ENCODE assay signal across 8 mouse cellular contexts in the genomic region with DNA sequence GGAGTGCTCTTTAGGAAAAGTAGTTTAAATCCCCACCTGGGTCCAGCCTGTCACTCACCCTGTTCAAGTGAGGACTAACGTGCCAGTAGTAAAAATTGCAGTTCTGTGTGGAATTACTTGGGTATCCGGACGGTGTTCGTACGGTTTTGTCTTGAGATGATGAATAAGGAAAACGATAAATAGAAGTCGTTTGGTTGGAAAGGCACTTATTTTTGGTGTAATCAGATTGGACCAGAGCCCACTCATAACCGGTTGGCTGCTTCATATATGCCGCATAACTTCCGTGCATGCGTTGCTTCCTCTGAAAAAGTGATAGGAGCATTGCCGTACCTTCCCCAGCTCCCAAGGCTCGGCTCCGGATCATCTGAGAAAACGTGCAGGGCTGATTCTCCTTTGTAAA. TPM values are rescaled to one million over a fixed set of nuclear protein-coding genes. Genes with fewer than 3 reads are reported as not detected.
DNase-seq lines count a peak whose midpoint lies in the region; ATAC-seq and TF ChIP-seq lines count a peak whose summit lies in the region.

No protein-coding gene starts in this region.

- H3K27ac ChIP-seq in heart, embryonic 13.5 days (replicated peaks): peak overlapping the region; percentile 94
- no peak overlapping the region; the same call in 1 of the 2 replicates for H3K27ac ChIP-seq in forebrain, embryonic 13.5 days
- no peak overlapping the region for H3K27ac ChIP-seq in olfactory bulb, adult 2 months (ENCODE audit: insufficient read depth, low read depth, low read length)

- intact Hi-C loops in heart, postnatal 10 days (cut with DNase I): loop anchor here (5.0 kb wide), 1 partner anchor 51 kb away; the partner anchor contains the start of genes Dis3 and Pibf1

- ATAC-seq in heart, embryonic 13.5 days (ENCODE audit: extremely low read depth, insufficient number of reproducible peaks, low FRiP score, low TSS enrichment): no peak
- ATAC-seq in forebrain, embryonic 13.5 days: peak; percentile 44; the same call in 1 of the 2 replicates

- no peak for TF ChIP-seq CTCF in olfactory bulb, adult 2 months (IDR thresholded peaks at IDR 0.05; ENCODE audit: insufficient read depth, low read depth, low read length)

- H3K36me3 ChIP-seq in heart, embryonic 13.5 days: peaks cover 22% of the 10 kb centered on the region
- H3K36me3 ChIP-seq in forebrain, embryonic 13.5 days (ENCODE audit: poor library complexity, severe bottlenecking): peaks cover 3% of the 10 kb centered on the region; the same call in 1 of the 2 replicates

- H3K4me3 ChIP-seq in heart, embryonic 13.5 days: peak overlapping the region; percentile 97
- peak overlapping the region; percentile 99 for H3K4me3 ChIP-seq in forebrain, embryonic 13.5 days
- H3K4me3 ChIP-seq in olfactory bulb, adult 2 months (ENCODE audit: insufficient read depth, low read depth, low read length): peak overlapping the region; percentile 78

- DNase-seq in heart, postnatal 10 days: no peak
- DNase-seq in MEL-GATA-1-ER (ENCODE audit: extremely low read depth, low read depth) (peak; percentile 76), liver (peak; percentile 50)
- no peak for DNase-seq in retina, postnatal 1 day
- no peak for DNase-seq in cerebellum, adult 11 months

- under 1% methylated on average over 15 of the region's 15 CpGs for WGBS in heart, embryonic 13.5 days
- 1% methylated on average over 15 of the region's 15 CpGs for WGBS in forebrain, embryonic 13.5 days
- under 1% methylated on average over 15 of the region's 15 CpGs for WGBS in olfactory bulb, adult 2 months

- TF ChIP-seq POLR2A in olfactory bulb, adult 2 months (IDR thresholded peaks at IDR 0.05; ENCODE audit: insufficient read depth, low read depth, low read length): no peak

- H3K9ac ChIP-seq in heart, embryonic 13.5 days: peak overlapping the region; percentile 88
- peak overlapping the region; percentile 96 for H3K9ac ChIP-seq in forebrain, embryonic 13.5 days

- peaks cover 49% of the 10 kb centered on the region for H3K4me1 ChIP-seq in heart, embryonic 13.5 days
- H3K4me1 ChIP-seq in forebrain, embryonic 13.5 days: peaks cover 30% of the 10 kb centered on the region
- H3K4me1 ChIP-seq in olfactory bulb, adult 2 months (ENCODE audit: control insufficient read depth, insufficient read depth, low read length): peaks cover 10% of the 10 kb centered on the region

- peak overlapping the region; percentile 84 for H3K4me2 ChIP-seq in heart, embryonic 13.5 days
- peak overlapping the region; percentile 78 for H3K4me2 ChIP-seq in forebrain, embryonic 13.5 days

- no peaks in the 10 kb centered on the region for H3K9me3 ChIP-seq in heart, embryonic 13.5 days
- no peaks in the 10 kb centered on the region for H3K9me3 ChIP-seq in forebrain, embryonic 13.5 days (replicated peaks)

- H3K27me3 ChIP-seq in heart, embryonic 13.5 days (replicated peaks): no peaks in the 10 kb centered on the region
- H3K27me3 ChIP-seq in forebrain, embryonic 13.5 days: no peaks in the 10 kb centered on the region

RNA-seq across cellular contexts. Expression of gene Bora, which starts 0.8 kb away (rescaled TPM):
- 40.9 and 44.2 TPM in 2 replicates for polyA plus RNA-seq in heart, embryonic 13.5 days (2015; fragmentation: Nextera tagmentation; extraction: Ambion mirVana)
- 1 to 10 TPM; 5.3 to 7.1 TPM for total RNA-seq in heart, postnatal 10 days (2021)
- 48.2 and 50.4 TPM in 2 replicates for polyA plus RNA-seq in forebrain, embryonic 13.5 days (2015; fragmentation: Nextera tagmentation; extraction: Ambion mirVana)
- polyA plus RNA-seq in olfactory bulb, adult 2 months (2012; ENCODE audit: insufficient read depth, insufficient read length, low replicate concordance, missing spikeins): not detected in 2 replicates

RNA-seq across cellular contexts. Expression of gene Mzt1, which starts 0.8 kb away (rescaled TPM):
- 78.5 and 85.0 TPM in 2 replicates for polyA plus RNA-seq in heart, embryonic 13.5 days (2015; fragmentation: Nextera tagmentation; extraction: Ambion mirVana)
- 10 to 100 TPM; 35.6 to 44.1 TPM for total RNA-seq in heart, postnatal 10 days (2021)
- polyA plus RNA-seq in forebrain, embryonic 13.5 days (2015; fragmentation: Nextera tagmentation; extraction: Ambion mirVana): 131 and 146 TPM in 2 replicates
- not detected in 2 replicates for polyA plus RNA-seq in olfactory bulb, adult 2 months (2012; ENCODE audit: insufficient read depth, insufficient read length, low replicate concordance, missing spikeins)

RNA-seq across cellular contexts. Expression of gene Pibf1, which starts 52.4 kb away (rescaled TPM):
- polyA plus RNA-seq in heart, embryonic 13.5 days (2015; fragmentation: Nextera tagmentation; extraction: Ambion mirVana): 12.9 and 13.3 TPM in 2 replicates
- 1 to 10 TPM; 7.7 to 9.2 TPM for total RNA-seq in heart, postnatal 10 days (2021)
- 21.2 and 21.6 TPM in 2 replicates for polyA plus RNA-seq in forebrain, embryonic 13.5 days (2015; fragmentation: Nextera tagmentation; extraction: Ambion mirVana)
- not detected in 2 replicates for polyA plus RNA-seq in olfactory bulb, adult 2 months (2012; ENCODE audit: insufficient read depth, insufficient read length, low replicate concordance, missing spikeins)

RNA-seq across cellular contexts. Expression of gene Rpl36a-ps1, which starts 52.7 kb away (rescaled TPM):
- 0.83 and 0.94 TPM in 2 replicates for polyA plus RNA-seq in heart, embryonic 13.5 days (2015; fragmentation: Nextera tagmentation; extraction: Ambion mirVana)
- total RNA-seq in heart, postnatal 10 days (2021): 1 to 10 TPM; 4.8 to 6.3 TPM
- polyA plus RNA-seq in forebrain, embryonic 13.5 days (2015; fragmentation: Nextera tagmentation; extraction: Ambion mirVana): 0.74 TPM in 1 of 2 replicates, not detected in the other
- polyA plus RNA-seq in olfactory bulb, adult 2 months (2012; ENCODE audit: insufficient read depth, insufficient read length, low replicate concordance, missing spikeins): not detected in 2 replicates

RNA-seq across cellular contexts. Expression of gene Dis3, which starts 52.8 kb away (rescaled TPM):
- 21.2 and 22.4 TPM in 2 replicates for polyA plus RNA-seq in heart, embryonic 13.5 days (2015; fragmentation: Nextera tagmentation; extraction: Ambion mirVana)
- 10 to 100 TPM; 14.6 to 16.9 TPM for total RNA-seq in heart, postnatal 10 days (2021)
- 24.8 and 29.8 TPM in 2 replicates for polyA plus RNA-seq in forebrain, embryonic 13.5 days (2015; fragmentation: Nextera tagmentation; extraction: Ambion mirVana)
- not detected in 2 replicates for polyA plus RNA-seq in olfactory bulb, adult 2 months (2012; ENCODE audit: insufficient read depth, insufficient read length, low replicate concordance, missing spikeins)

Comparison
In these comparisons a context has a peak if more than half of its experiments do, and no peak if none do; other contexts are left out.
1. DNase-seq: peak in MEL-GATA-1-ER (single experiment) and liver (single experiment); none in heart, postnatal 10 days (0 of 2), retina, postnatal 1 day (single experiment) and cerebellum, adult 11 months (single experiment).
2. RNA of gene Bora, which starts 0.8 kb away (polyA plus RNA-seq): 48.2 to 50.4 TPM in forebrain, embryonic 13.5 days and 40.9 to 44.2 TPM in heart, embryonic 13.5 days; not detected in olfactory bulb, adult 2 months; every median in the first group is over 10 times any median in the second.
3. Peak in every context shown above with its lines, with median percentiles within 50 percentile points of each other: H3K4me3 ChIP-seq.